Mouse (Mus musculus): ENCODE results near the gene Ppm1l.
A peak's percentile ranks its signal among the peaks of the same experiment; 100 is the strongest.

Ppm1l gene

DNA sequence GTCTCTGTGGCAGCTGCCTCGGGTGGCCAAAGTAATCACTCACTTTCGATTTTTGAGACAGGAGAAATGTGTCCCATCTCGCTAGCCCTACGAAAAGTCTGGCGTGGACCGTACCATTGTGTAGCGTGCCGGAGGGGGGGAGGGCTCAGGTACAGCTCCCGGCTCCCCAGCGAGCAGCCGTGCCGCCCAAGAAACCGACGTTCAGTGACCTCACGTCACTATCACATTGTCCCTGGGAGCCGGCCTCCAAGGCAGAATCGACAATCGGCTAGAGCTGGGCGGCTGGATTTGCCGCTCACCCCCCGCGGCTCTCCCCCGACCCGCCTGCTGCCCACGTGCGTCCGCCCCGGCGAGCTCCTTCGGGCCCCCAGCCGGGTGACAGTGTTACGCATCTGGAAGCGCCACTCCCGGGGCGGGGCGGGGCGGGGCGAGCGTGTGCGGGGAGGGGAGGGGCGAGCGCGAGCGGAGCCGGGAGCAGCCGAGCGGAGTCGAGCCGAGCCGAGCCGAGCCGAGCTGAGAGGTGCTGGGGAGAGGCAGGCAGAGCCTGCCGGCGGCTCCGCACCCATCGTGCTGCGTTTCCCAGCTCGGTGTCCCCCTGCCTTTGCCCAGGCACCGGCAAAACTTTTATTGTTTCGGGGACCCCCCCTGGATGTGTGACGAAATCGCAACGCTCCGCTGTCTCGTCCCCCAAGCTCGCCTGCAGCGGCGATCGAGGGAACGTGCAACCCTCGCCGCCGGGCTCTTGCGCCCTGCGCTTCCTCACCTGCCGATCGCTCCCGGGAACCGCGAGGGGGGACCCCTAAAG, at the start of gene Ppm1l:
Gene Ppm1l, plus strand, starts transcription at position 471 of the 805 bp plus-strand sequence.
- DNase-seq (ENCODE audit: low spot score in 2 of 2): peak; percentile 85 to 90

DNA sequence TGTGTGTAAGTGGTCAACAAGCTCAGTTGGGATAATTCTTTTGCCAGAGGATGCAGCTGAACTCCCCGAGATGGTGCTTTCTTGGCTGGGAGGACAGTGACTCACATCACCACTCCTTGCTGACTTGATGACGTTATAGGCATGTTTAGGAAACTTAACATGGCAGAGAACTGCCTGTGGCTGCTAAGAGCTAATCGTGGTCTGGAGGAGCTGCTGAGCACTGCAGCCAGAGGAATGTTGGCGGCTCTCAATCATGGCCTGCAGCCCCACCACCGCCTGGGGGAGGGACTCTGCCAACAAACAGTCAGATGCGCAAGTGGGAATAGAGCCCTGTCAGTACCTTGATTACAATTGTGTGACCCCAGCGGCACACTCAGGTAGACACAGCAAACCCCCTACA, 44.8 kb upstream of the Ppm1l start:
- no peak for DNase-seq (ENCODE audit: low spot score in 2 of 2)

DNA sequence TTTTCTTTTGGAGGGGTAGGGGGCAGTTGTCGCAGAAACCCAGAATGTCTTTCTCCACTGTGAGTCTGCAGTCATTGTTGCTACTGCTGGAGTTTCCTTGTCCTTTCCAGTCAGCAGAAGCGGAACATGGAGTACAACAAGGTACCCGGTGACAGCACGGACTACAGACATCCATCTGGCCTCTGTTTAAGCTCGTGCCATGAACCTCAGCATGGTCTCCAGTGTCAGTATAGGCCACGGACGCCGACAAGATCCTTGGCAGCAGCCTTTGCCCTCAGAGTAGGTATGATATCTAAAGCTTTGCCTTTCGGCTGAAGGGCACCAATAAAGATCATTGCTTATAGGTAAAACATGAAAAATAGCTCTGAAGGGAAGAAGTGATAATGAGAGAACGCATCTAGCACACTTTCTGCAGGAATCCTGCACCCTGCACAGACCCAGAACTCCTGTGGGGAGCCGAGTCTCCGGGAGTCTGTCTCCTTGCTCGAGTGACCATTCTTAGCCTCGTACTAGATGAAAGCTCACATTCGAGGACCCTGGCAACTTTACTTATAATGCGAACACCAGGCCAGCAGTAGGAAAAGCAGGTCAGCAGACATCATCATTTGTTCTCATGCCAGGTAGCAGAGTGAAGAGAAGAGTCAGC, 42.5 kb upstream of the Ppm1l start:
- DNase-seq (ENCODE audit: low spot score in 2 of 2): no peak

DNA sequence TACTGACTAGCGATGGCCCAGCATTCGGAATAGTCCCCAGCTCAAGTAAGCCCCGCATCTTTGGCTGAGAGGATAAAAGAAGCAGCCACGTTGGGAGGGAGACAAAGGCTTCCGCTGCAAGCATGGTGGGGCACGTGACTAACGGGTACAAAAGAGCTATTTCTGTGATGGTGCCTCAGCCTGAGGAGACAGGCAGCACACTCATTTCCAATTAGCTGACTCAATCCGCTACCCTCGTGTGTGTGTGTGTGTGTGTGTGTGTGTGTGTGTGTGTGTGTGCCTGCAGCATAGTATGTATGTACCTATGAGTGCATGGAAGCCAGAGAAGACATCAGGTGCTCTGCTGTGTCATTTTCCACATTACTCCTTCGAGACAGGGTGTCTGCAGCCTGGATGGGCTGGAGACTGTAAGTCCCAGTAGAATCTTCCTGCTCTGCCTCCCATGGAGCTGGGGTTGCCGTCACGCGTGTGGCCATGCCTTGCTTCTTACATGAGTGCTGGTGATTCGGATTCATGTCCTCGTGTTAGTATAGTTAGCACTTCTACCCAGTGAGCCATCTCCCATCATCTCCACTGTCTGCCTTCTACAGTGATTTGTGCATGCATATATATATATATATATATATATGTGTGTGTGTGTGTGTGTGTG, 41.9 kb upstream of the Ppm1l start:
- DNase-seq (ENCODE audit: low spot score in 2 of 2): no peak

DNA sequence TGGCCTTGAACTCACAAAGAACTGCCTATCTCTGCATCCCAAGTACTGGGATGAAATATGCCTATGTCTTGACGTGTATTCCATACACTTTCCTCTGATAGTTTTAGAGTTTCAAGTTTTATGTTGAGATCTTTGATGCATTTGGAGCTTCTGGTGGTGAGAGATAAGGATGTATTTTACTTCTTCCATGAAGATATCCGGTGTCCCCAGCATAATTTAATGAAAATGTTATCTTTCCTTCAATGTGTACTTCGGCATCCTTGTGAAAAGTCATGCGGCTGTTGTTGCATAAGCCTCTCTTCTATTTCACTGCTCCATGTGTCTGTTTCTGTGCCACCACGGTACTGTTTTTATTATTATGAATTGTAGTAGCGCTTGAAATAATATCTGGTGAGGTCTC, 38.0 kb upstream of the Ppm1l start:
- no peak for DNase-seq (ENCODE audit: low spot score in 2 of 2)

DNA sequence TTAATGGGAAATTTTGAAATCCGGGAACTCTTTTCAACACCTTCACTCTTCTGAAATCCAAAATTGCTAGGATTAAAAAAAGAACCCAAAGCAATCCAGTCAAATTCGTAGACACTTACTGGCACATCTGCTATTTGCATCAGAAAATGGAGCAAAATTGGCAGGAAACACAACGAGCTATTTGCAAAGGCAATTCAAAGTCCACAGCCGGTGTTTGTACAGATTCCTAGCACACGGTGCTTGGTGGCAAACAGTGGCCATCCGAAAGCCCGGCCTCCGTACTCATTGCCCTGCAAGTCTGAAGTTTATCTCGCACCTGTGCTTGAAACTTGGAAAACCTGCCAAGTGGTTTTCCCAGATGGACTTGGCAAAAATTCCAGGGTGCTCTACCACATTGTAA, 34.3 kb upstream of the Ppm1l start:
- no peak for DNase-seq (ENCODE audit: low spot score in 2 of 2)

GRCm38 (mm10) chr3:69283085-69283847, 33.4 kb upstream of the Ppm1l start:
- no peak for DNase-seq (ENCODE audit: low spot score in 2 of 2)

DNA sequence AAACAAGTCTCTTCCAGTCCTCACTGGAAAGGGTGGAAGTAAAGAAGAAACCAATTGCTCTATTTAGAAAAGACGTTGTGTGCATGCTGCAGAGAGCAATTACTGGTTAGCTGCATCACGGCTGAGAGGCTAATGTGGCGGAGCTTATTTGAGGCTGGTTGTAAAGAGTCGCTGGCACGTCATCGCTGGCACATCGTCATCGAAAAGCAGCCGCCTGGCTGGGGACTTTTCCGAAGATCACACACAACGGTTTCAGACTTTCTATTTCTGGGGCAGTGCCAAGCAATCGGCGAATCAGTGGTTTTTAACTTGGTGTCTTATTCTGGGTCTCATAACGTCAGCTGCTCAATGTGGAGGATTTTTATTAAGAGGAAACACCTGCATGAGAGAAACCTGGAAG, 26.8 kb upstream of the Ppm1l start:
- no peak for DNase-seq (ENCODE audit: low spot score in 2 of 2)

- peak; percentile 2 to 63 for DNase-seq (ENCODE audit: low spot score in 2 of 2)
These were observed 26.4 kb upstream of the Ppm1l start for GRCm38 (mm10) chr3:69290294-69290693.

DNA sequence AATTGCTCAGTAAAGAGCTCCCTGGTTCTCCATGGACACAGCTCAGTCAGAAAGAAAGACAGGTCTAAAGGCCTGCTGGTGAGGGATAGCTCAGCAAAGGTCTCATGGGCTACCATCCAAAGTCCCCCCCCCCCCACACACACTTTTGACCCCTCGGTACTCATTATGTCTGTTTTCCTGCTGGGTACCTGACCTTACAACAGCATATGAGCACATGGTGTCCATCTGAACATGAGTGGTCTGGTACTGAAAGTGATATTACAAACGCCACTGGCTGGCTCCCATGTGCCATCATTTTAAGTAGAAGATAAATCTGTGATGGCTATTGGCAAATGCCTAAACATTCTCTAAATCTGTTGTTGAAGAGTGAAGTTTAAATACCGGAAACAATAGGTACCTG, 25.8 kb upstream of the Ppm1l start:
- DNase-seq (ENCODE audit: low spot score in 2 of 2): no peak

- DNase-seq (ENCODE audit: low spot score in 2 of 2): no peak
These were observed 24.0 kb upstream of the Ppm1l start for GRCm38 (mm10) chr3:69292628-69293027.

DNA sequence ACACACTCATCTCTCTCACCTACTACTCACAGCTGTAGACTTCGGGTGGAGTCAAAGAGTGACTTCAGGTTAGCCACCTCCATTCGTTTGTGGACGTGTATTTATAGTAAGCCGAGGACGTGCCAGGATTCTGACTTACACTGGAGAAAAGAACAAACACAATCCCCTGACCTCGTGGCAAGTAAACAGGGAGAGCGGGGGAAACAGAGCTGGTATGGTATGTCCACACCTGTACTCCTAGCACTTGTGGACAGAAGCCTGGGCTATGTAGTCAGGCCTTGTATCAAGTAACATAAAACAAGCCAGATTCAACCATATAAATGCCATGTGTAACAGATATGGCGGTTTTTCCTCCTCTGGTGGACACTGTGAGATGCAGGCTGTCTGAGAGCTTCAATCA, 20.4 kb upstream of the Ppm1l start:
- no peak for DNase-seq (ENCODE audit: low spot score in 2 of 2)

DNA sequence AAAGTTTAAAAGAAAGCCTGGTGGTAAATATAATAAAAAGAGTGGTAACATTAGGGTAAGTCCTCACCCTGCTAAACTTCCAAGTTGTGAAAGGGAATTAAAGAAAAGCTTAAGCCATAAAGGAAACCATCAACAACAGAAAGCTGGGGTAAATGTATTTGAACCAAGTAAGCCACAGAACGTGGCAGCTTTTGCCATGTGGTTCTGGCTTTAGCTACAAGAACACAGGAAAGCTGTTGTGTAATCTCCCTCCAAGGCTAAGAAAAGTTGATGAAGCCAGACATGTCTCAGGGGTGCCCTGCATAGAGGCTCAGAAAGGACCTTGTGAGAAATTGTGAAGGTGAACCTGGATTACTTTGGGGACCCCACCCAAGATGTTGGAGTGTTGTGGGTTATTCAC, 16.5 kb upstream of the Ppm1l start:
- DNase-seq (ENCODE audit: low spot score in 2 of 2): no peak

- no peak for DNase-seq (ENCODE audit: low spot score in 2 of 2)
These were observed 761 bp upstream of the Ppm1l start for GRCm38 (mm10) chr3:69315810-69316390.

GRCm38 (mm10) chr3:69317251-69318125, 827 bp downstream of the Ppm1l start:
- DNase-seq (ENCODE audit: low spot score in 2 of 2): peak in 1 of 2 experiments; percentile 37

DNA sequence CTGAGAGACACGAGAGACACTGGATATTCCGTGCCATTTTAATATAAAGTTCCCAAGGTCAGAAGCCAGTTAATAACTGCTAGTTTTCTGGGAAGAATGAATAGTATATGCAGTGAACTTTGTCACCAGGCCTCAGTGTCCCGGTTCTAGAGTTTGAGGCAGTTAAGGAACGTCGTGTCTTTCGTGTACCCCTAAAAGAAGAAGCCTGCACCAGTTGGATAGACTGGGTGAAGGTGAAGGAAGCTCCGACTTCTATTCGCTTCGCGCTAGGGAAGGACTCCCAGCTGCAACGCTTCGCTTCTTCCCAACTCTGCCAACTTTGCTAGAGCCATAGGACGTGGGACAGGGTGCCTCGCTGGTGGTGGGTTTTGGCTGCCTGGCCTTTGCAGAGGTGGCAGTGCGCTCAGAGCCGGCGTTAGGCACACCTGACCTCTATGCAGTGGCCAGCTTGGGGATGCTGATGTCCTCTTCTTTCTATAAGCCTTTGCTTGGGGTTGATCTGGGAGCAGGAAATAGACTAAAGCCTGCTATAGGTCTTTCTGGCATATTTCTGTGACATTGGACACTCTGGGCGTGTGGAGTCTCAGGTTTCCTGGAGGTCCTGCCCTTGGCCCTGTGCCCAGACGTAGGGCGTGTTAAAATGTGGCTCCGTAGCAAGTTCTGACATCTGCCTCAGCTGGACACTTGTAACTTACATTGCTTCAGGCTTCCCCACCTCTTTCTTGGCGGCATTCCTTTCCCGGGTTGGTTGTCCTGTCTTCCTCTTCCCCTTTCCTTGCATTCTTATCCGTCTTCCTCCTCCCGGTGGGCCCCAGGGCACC, 1.7 kb downstream of the Ppm1l start:
- peak; percentile 53 to 67 for DNase-seq (ENCODE audit: low spot score in 2 of 2)

DNA sequence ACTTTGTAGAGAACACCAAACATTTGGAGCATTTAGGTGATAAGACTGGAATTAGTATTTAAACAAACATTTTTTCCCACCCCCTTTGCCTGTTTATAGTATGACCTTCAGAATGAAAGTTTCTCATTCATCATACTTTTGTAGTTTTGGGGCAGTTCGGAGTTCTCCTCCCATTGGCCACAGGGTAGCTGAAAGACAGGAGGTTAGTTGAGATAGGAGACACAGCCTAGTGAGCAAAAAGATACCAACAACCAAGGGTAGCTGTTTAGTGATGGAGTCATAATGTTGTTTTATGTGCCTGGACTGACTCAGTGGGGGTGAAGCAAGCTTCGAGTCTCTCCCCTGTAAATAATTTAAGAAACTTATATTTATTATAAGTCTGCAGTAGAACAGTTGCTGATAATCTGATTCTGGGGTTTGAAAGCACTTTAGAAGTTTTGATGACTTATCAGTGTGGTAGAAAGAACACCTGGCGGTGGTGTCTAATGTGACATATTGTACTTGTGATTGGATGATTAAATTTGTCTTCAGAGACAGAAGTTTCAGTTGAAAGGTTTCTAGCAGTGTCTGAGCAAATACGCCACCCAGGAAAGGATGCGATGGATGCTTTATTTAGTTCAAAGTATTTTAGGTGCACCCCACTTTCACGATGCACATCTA, 2.5 kb downstream of the Ppm1l start:
- no peak for DNase-seq (ENCODE audit: low spot score in 2 of 2)

- DNase-seq (ENCODE audit: low spot score in 2 of 2): peak in 1 of 2 experiments; percentile 31
These were observed 7.3 kb downstream of the Ppm1l start for GRCm38 (mm10) chr3:69323982-69324381.

DNA sequence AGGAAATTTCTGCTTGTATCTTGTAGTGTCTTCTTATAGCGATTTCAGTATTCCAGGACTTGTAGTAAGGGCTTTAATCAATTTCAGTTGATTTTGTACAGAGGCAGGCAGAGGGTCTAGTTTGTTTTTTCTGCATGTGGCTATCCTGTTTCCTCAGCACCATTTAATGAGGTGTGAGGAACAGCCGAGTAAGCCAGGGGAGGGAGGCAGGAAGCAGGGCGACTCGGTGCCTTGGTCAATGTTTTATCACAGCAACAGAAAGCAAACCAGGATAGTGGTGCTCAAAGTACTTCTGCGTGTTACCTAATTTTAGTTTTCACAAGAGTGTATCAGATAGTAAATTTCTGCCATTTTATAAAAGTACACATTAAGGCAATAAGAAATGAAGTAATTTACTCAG, 13.2 kb downstream of the Ppm1l start:
- no peak for DNase-seq (ENCODE audit: low spot score in 2 of 2)

Data from urinary bladder, postnatal 36 days (tissue).